Mouse (Mus musculus): Measurements from ENCODE around the gene Sugp2. TPM values are rescaled to one million over a fixed set of nuclear protein-coding genes. Genes with fewer than 3 reads are reported as not detected.

The Sugp2 gene
- polyA plus RNA-seq, 2 experiments from 2014 or later: 18.7 to 23.3 TPM

Other genes starting within 250 kb of the Sugp2 start
- 10 to 100 TPM; 22.9 to 25.8 TPM for gene Gatad2a, start 237.8 kb upstream of the Sugp2 start, polyA plus RNA-seq (2017; shearing (Covaris generic))
- 10 to 100 TPM; 36.4 to 50.1 TPM for gene Mau2, start 191.5 kb upstream of the Sugp2 start, polyA plus RNA-seq (2017; shearing (Covaris generic))
- 10 to 100 TPM; 45.0 to 46.4 TPM for gene Sugp1, start 191.4 kb upstream of the Sugp2 start, polyA plus RNA-seq (2017; shearing (Covaris generic))
- gene Tm6sf2, start 161.3 kb upstream of the Sugp2 start, polyA plus RNA-seq (2017; shearing (Covaris generic)): under 1 TPM; 0.34 to 0.69 TPM
- not detected for gene Hapln4, start 150.8 kb upstream of the Sugp2 start, polyA plus RNA-seq (2017; shearing (Covaris generic))
- gene Ncan, start 113.4 kb upstream of the Sugp2 start, polyA plus RNA-seq (2017; shearing (Covaris generic)): not detected
- 10 to 100 TPM; 34.3 to 56.0 TPM for gene Nr2c2ap, start 102.9 kb upstream of the Sugp2 start, polyA plus RNA-seq (2017; shearing (Covaris generic))
- 10 to 100 TPM; 36.2 to 58.5 TPM for gene Rfxank, start 95.1 kb upstream of the Sugp2 start, polyA plus RNA-seq (2017; shearing (Covaris generic))
- 100 to 1,000 TPM in 1 of 2 experiments, 10 to 100 TPM in 1; 98.5 to 112 TPM for gene Borcs8, start 94.7 kb upstream of the Sugp2 start, polyA plus RNA-seq (2017; shearing (Covaris generic))
- gene Mef2b, start 94.5 kb upstream of the Sugp2 start, polyA plus RNA-seq (2017; shearing (Covaris generic)): not detected
- gene Tmem161a, start 61.9 kb upstream of the Sugp2 start, polyA plus RNA-seq (2017; shearing (Covaris generic)): 10 to 100 TPM; 17.4 to 27.3 TPM
- 1 to 10 TPM; 4.9 to 6.3 TPM for gene Slc25a42, start 21.9 kb upstream of the Sugp2 start, polyA plus RNA-seq (2017; shearing (Covaris generic))
- 1 to 10 TPM; 6.6 to 7.6 TPM for gene Armc6, start 240 bp downstream of the Sugp2 start, polyA plus RNA-seq (2017; shearing (Covaris generic))
- under 1 TPM in 1 of 2 experiments, not detected in 1; 0.66 TPM for gene Homer3, start 48.6 kb downstream of the Sugp2 start, polyA plus RNA-seq (2017; shearing (Covaris generic))
- gene Ddx49, start 68.3 kb downstream of the Sugp2 start, polyA plus RNA-seq (2017; shearing (Covaris generic)): 10 to 100 TPM; 44.3 to 46.8 TPM
- gene Cope, start 68.3 kb downstream of the Sugp2 start, polyA plus RNA-seq (2017; shearing (Covaris generic)): 100 to 1,000 TPM; 312 to 332 TPM
- gene Cers1, start 81.5 kb downstream of the Sugp2 start, polyA plus RNA-seq (2017; shearing (Covaris generic)): not detected
- gene Gdf1, start 95.6 kb downstream of the Sugp2 start, polyA plus RNA-seq (2017; shearing (Covaris generic)): under 1 TPM in 1 of 2 experiments, not detected in 1; 0.79 TPM
- gene Upf1, start 119.1 kb downstream of the Sugp2 start, polyA plus RNA-seq (2017; shearing (Covaris generic)): 10 to 100 TPM; 12.1 to 15.3 TPM
- under 1 TPM in 1 of 2 experiments, not detected in 1; 0.95 TPM for gene Comp, start 139.3 kb downstream of the Sugp2 start, polyA plus RNA-seq (2017; shearing (Covaris generic))
- gene Crtc1, start 205.4 kb downstream of the Sugp2 start, polyA plus RNA-seq (2017; shearing (Covaris generic)): 1 to 10 TPM; 7.1 to 8.4 TPM
- 1 to 10 TPM; 7.2 to 9.5 TPM for gene Klhl26, start 242.7 kb downstream of the Sugp2 start, polyA plus RNA-seq (2017; shearing (Covaris generic))

All from activated CD4-positive, CD25-positive, alpha-beta regulatory T cell, adult 4 months (primary cell).